Mouse (Mus musculus) right cerebral cortex, adult 18-20 months (tissue): ENCODE measurements at regions not wholly inside any gene's neighbourhood (a gene's known extent, or its start where the extent isn't known, plus 50 kb on each side); places are given as distances from the start of the nearest gene placed in this dataset.

ENCODE experiments used
- DNase-seq: peaks from one replicate; pipeline ENCODE4 v3.0.0; 2022; ENCODE audit warnings: mixed read lengths

- DNase-seq = no peak
Measured at GRCm38 (mm10) chr16:65250426-65250825, 144.8 kb upstream of the Htr1f start.

GRCm38 (mm10) chr16:65247475-65247874, 141.8 kb upstream of the Htr1f start:
- peak; percentile 2 for DNase-seq

GRCm38 (mm10) chr16:65234404-65234803, 128.8 kb upstream of the Htr1f start:
- DNase-seq = no peak

- DNase-seq = no peak
Measured at GRCm38 (mm10) chr16:65233964-65234363, 128.3 kb upstream of the Htr1f start.

- no peak for DNase-seq
Measured at GRCm38 (mm10) chr16:65219434-65219833, 113.8 kb upstream of the Htr1f start.

- DNase-seq = peak; percentile 11
Measured at GRCm38 (mm10) chr16:65212367-65212766, 106.7 kb upstream of the Htr1f start.

- DNase-seq = no peak
Measured at GRCm38 (mm10) chr16:65201329-65201728, 95.7 kb upstream of the Htr1f start.

- no peak for DNase-seq
Measured at GRCm38 (mm10) chr16:65197203-65197844, 91.7 kb upstream of the Htr1f start.

GRCm38 (mm10) chr16:65195761-65196160, 90.1 kb upstream of the Htr1f start:
- DNase-seq = no peak

GRCm38 (mm10) chr16:65191574-65192149, 86.0 kb upstream of the Htr1f start:
- DNase-seq = no peak

GRCm38 (mm10) chr16:65174561-65174960, 68.9 kb upstream of the Htr1f start:
- DNase-seq = no peak

- DNase-seq = no peak
Measured at GRCm38 (mm10) chr16:65167151-65167550, 61.5 kb upstream of the Htr1f start.

GRCm38 (mm10) chr16:65162766-65163165, 57.1 kb upstream of the Htr1f start:
- no peak for DNase-seq

- no peak for DNase-seq
Measured at GRCm38 (mm10) chr16:65160286-65160685, 54.6 kb upstream of the Htr1f start.

GRCm38 (mm10) chr16:65155536-65155935, 49.9 kb upstream of the Htr1f start:
- DNase-seq = no peak
